Mouse (Mus musculus) bone marrow macrophage, adult 2 months (primary cell): Measurements from ENCODE around the gene Serpinb1a.

Experiments used
- CTCF ChIP-seq: IDR thresholded peaks from 2 replicates; pipeline ENCODE4 v1.5.1; 2012; ENCODE audit warnings: low read depth, mild to moderate bottlenecking, low read length, moderate library complexity
- POLR2A ChIP-seq: IDR thresholded peaks from 2 replicates; pipeline ENCODE4 v1.6.1; 2012; ENCODE audit warnings: mild to moderate bottlenecking, low read depth, low read length, borderline replicate concordance

GRCm38 (mm10) chr13:32833237-32833636 lies 17.7 kb downstream of the Serpinb1a start:
- TF ChIP-seq CTCF (no peak), POLR2A (no peak)
